Mouse (Mus musculus) heart, adult 2 months (tissue): ENCODE results near the gene Ak4. TPM values are rescaled to one million over a fixed set of nuclear protein-coding genes. Genes with fewer than 3 reads are reported as not detected.
A peak's percentile ranks its signal among the peaks of the same experiment; 100 is the strongest.

Experiments
- DNase-seq, 2 experiments: peaks; one replicate each; pipeline ENCODE4 v3.0.0; 2021
- H3K27ac ChIP-seq: fragments of 200-600 bp; 2 replicates; pipeline ENCODE4 v1.8.1; 2022
- H3K27me3 ChIP-seq: fragments of 200-500 bp; 2 replicates; pipeline ENCODE4 v1.6.1; 2012; ENCODE audit warnings: mild to moderate bottlenecking, low read length, inconsistent platforms, mixed read lengths; ENCODE audit not compliant: control insufficient read depth, insufficient read depth
- H3K36me3 ChIP-seq: fragments of 200-500 bp; 2 replicates; pipeline ENCODE4 v1.6.1; 2012; ENCODE audit warnings: low read length, inconsistent platforms; ENCODE audit not compliant: control insufficient read depth, insufficient read depth
- H3K4me1 ChIP-seq: fragments of 200-500 bp; 2 replicates; pipeline ENCODE4 v1.6.1; 2011; ENCODE audit warnings: low read length; ENCODE audit not compliant: control insufficient read depth, insufficient read depth
- H3K4me3 ChIP-seq: fragments of 200-600 bp; 2 replicates; pipeline ENCODE4 v1.8.1; 2022
- H3K79me2 ChIP-seq: fragments of 200-500 bp; replicated peaks from 2 replicates; pipeline ENCODE4 v1.6.1; 2012; ENCODE audit warnings: mild to moderate bottlenecking, inconsistent platforms, low read length, moderate library complexity, mixed read lengths; ENCODE audit not compliant: control insufficient read depth, insufficient read depth
- H3K9ac ChIP-seq: fragments of 200-500 bp; 2 replicates; pipeline ENCODE4 v1.6.1; 2012; ENCODE audit warnings: low read depth, mild to moderate bottlenecking, control low read depth, inconsistent platforms, low read length, mixed read lengths
- CTCF ChIP-seq: fragments of 200-600 bp; IDR thresholded peaks from 2 replicates; pipeline ENCODE4 v1.8.1; 2022; ENCODE audit warnings: antibody characterized with exemption, mild to moderate bottlenecking, moderate library complexity
- EP300 ChIP-seq: fragments of 200-500 bp; IDR thresholded peaks from 2 replicates; pipeline ENCODE4 v1.6.1; 2011; ENCODE audit warnings: low read depth, low read length, control low read depth; ENCODE audit not compliant: insufficient read depth
- POLR2A ChIP-seq: fragments of 200-500 bp; IDR thresholded peaks from 2 replicates; pipeline ENCODE4 v1.6.1; 2011; ENCODE audit warnings: mild to moderate bottlenecking, low read depth, low read length, control low read depth; ENCODE audit not compliant: insufficient read depth
- WGBS: fragments of 180-500 bp; shearing (Covaris S2); methylation state at CpG from one replicate; pipeline ENCODE4 v1.1.7; 2018; 5-methylcytosine and 5-hydroxymethylcytosine counted together
- intact Hi-C: fragments of 180-260 bp; cut with DNase I; formaldehyde crosslinking; loops from one replicate; pipeline ENCODE4 v1.15.1; 2025
- polyA plus RNA-seq: library from polyadenylated mRNA; depleted of rRNA; stranded (reverse); fragments of >200 nt; gene quantifications from 2 replicates; pipeline ENCODE4 v1.2.3, GENCODE M21; 2012
- total RNA-seq, 2 experiments: library from RNA; stranded (reverse); gene quantifications; 2 replicates each; pipeline ENCODE4 v1.2.3; 2021

The Ak4 gene
- total and polyA plus RNA-seq, 3 experiments, result 11.1 to 32.0 (median 31.8) TPM

GRCm38 (mm10) chr4:101507571-101508422 lies 88.7 kb downstream of the Ak4 start:
- Histone ChIP-seq H3K4me3 (peak overlapping the region; percentile 4), H3K9ac (no peak overlapping the region), H3K36me3 (no peaks in the 10 kb centered on the region), H3K27ac (no peak overlapping the region), H3K79me2 (no peaks in the 10 kb centered on the region), H3K27me3 (peaks cover 6% of the 10 kb centered on the region), H3K4me1 (no peaks in the 10 kb centered on the region; the same call in 1 of the 2 replicates)
- peak; percentile 13 to 39 for DNase-seq
- TF ChIP-seq CTCF, result no peak
- no peak for TF ChIP-seq EP300
- TF ChIP-seq POLR2A, result no peak
- 11% methylated on average over 24 of the region's 24 CpGs for WGBS
- intact Hi-C loops, result no loop called here

GRCm38 (mm10) chr4:101508431-101508830 lies 89.4 kb downstream of the Ak4 start:
- H3K9ac ChIP-seq, result no peak overlapping the region
- TF ChIP-seq CTCF (no peak), POLR2A (no peak), EP300 (no peak)
- WGBS, result 4% methylated on average over 10 of the region's 10 CpGs

GRCm38 (mm10) chr4:101508851-101509577 lies 89.9 kb downstream of the Ak4 start:
- WGBS, result 17% methylated on average over 30 of the region's 30 CpGs
- Histone ChIP-seq H3K36me3 (no peaks in the 10 kb centered on the region), H3K4me3 (peak overlapping the region; percentile 9; the same call in 1 of the 2 replicates), H3K27me3 (peaks cover 6% of the 10 kb centered on the region), H3K9ac (peak overlapping the region; percentile 19; the same call in 1 of the 2 replicates), H3K4me1 (no peaks in the 10 kb centered on the region; the same call in 1 of the 2 replicates), H3K79me2 (no peaks in the 10 kb centered on the region), H3K27ac (no peak overlapping the region)
- TF ChIP-seq POLR2A (no peak), CTCF (no peak), EP300 (no peak)
- intact Hi-C loops, result no loop called here
- DNase-seq, result peak in 1 of 2 experiments; percentile 5

More at GRCm38 (mm10) chr4:101508431-101508830, 89.4 kb downstream of the Ak4 start:
- Histone ChIP-seq H3K27me3 (peaks cover 6% of the 10 kb centered on the region), H3K27ac (no peak overlapping the region), H3K79me2 (no peaks in the 10 kb centered on the region), H3K4me1 (no peaks in the 10 kb centered on the region; the same call in 1 of the 2 replicates), H3K4me3 (peak overlapping the region; percentile 11), H3K36me3 (no peaks in the 10 kb centered on the region)
- intact Hi-C loops, result no loop called here
- DNase-seq, result no peak

- Histone ChIP-seq H3K27ac (no peak overlapping the region), H3K4me1 (no peaks in the 10 kb centered on the region; the same call in 1 of the 2 replicates), H3K4me3 (no peak overlapping the region), H3K36me3 (no peaks in the 10 kb centered on the region), H3K79me2 (no peaks in the 10 kb centered on the region), H3K9ac (no peak overlapping the region), H3K27me3 (peaks cover 6% of the 10 kb centered on the region)
- 77% methylated on average over 8 of the region's 8 CpGs for whole genome bisulfite sequencing
- intact Hi-C loops, result no loop called here
- DNase-seq, result no peak
- TF ChIP-seq EP300, result no peak
Observed at GRCm38 (mm10) chr4:101510111-101510903, 91.2 kb downstream of the Ak4 start.

- H3K79me2 ChIP-seq, result no peaks in the 10 kb centered on the region
- H3K4me1 ChIP-seq, result no peaks in the 10 kb centered on the region; the same call in 1 of the 2 replicates
- peaks cover 6% of the 10 kb centered on the region for H3K27me3 ChIP-seq
- DNase-seq, result no peak
- no peak overlapping the region for H3K27ac ChIP-seq
- no peak overlapping the region for H3K4me3 ChIP-seq
- whole genome bisulfite sequencing, result 79% methylated on average over 5 of the region's 5 CpGs
- intact Hi-C loops, result no loop called here
- TF ChIP-seq POLR2A (no peak), EP300 (no peak), CTCF (no peak)
- H3K36me3 ChIP-seq, result no peaks in the 10 kb centered on the region
- no peak overlapping the region for H3K9ac ChIP-seq
Observed at GRCm38 (mm10) chr4:101510904-101511210, 91.8 kb downstream of the Ak4 start.
